Mouse (Mus musculus) CH12.LX (cell line): Measurements from ENCODE around the gene Smyd3. TPM values are rescaled to one million over a fixed set of nuclear protein-coding genes. Genes with fewer than 3 reads are reported as not detected.

Experiments used
- DNase-seq: peaks from one replicate; pipeline ENCODE4 v3.0.0-alpha.2; 2013; ENCODE audit errors: extremely low read depth
- H3K27ac ChIP-seq: 2 replicates; pipeline ENCODE4 v1.5.1; 2012; ENCODE audit warnings: low read depth, mild to moderate bottlenecking, control low read depth, moderate library complexity; ENCODE audit not compliant: insufficient read depth
- H3K27me3 ChIP-seq: replicated peaks from 2 replicates; pipeline ENCODE3; 2012; ENCODE audit warnings: inconsistent platforms
- H3K36me3 ChIP-seq, 2 experiments: replicated peaks in 1 of 2; 2 replicates each; pipeline versions ENCODE3 to v1.6.1; 2012; ENCODE audit warnings: inconsistent platforms in 1 of 2, low read length in 1 of 2, mild to moderate bottlenecking in 1 of 2, mixed read lengths in 1 of 2, moderate library complexity in 1 of 2; ENCODE audit not compliant: control insufficient read depth in 1 of 2, insufficient read depth in 1 of 2
- H3K4me1 ChIP-seq, 2 experiments: 2 replicates each; pipeline ENCODE4 v1.6.1; 2012; ENCODE audit warnings: inconsistent platforms in 1 of 2, moderate library complexity in 1 of 2; ENCODE audit not compliant: insufficient read depth in 2 of 2, control insufficient read depth in 1 of 2
- H3K4me2 ChIP-seq: 2 replicates; pipeline ENCODE4 v1.6.1; 2012; ENCODE audit warnings: low read depth, mild to moderate bottlenecking, control low read depth; ENCODE audit not compliant: poor library complexity, insufficient read depth, severe bottlenecking
- H3K4me3 ChIP-seq, 3 experiments: fragments of 150-350 bp in 1 of 3; sonication (generic) in 1 of 3; replicated peaks in 1 of 3; 2 replicates each; pipeline versions ENCODE3 to v1.5.1; 2011 to 2012; ENCODE audit warnings: low read depth in 2 of 3, low read length in 2 of 3, mild to moderate bottlenecking in 2 of 3, moderate library complexity in 2 of 3, control low read depth in 1 of 3, improper control_type of control experiment in 1 of 3, inconsistent platforms in 1 of 3, mixed read lengths in 1 of 3; ENCODE audit not compliant: poor library complexity in 1 of 3
- H3K79me2 ChIP-seq: replicated peaks from 2 replicates; pipeline ENCODE4 v1.6.1; 2012; ENCODE audit warnings: mild to moderate bottlenecking, moderate library complexity; ENCODE audit not compliant: control insufficient read depth, poor library complexity, insufficient read depth, severe bottlenecking; ENCODE audit errors: extremely low read depth
- H3K9ac ChIP-seq: 2 replicates; pipeline ENCODE4 v1.6.1; 2012; ENCODE audit warnings: low read depth, mild to moderate bottlenecking, control low read depth, moderate library complexity; ENCODE audit not compliant: insufficient read depth
- H3K9me3 ChIP-seq: replicated peaks from 2 replicates; pipeline ENCODE3; 2012; ENCODE audit warnings: low read length, inconsistent platforms, mixed read lengths
- BHLHE40 ChIP-seq: IDR thresholded peaks from 2 replicates; pipeline ENCODE4 v1.6.1; 2011; ENCODE audit warnings: mild to moderate bottlenecking, low read depth, low read length, improper control_type of control experiment
- ETS1 ChIP-seq: conservative IDR thresholded peaks from 2 replicates; pipeline ENCODE4 v1.6.1; 2012; ENCODE audit warnings: low read depth, mild to moderate bottlenecking, inconsistent platforms, low read length, improper control_type of control experiment, moderate library complexity
- HCFC1 ChIP-seq: IDR thresholded peaks from 2 replicates; pipeline ENCODE4 v1.6.1; 2012; ENCODE audit warnings: low read depth, mild to moderate bottlenecking, inconsistent platforms, low read length, improper control_type of control experiment
- JUND ChIP-seq: conservative IDR thresholded peaks from 2 replicates; pipeline ENCODE4 v1.6.1; 2011; ENCODE audit warnings: low read depth, low read length, improper control_type of control experiment
- KAT2A ChIP-seq: IDR thresholded peaks from 2 replicates; pipeline ENCODE4 v1.6.1; 2012; ENCODE audit warnings: low read length, improper control_type of control experiment, inconsistent platforms; ENCODE audit not compliant: insufficient replicate concordance
- MAFK ChIP-seq: IDR thresholded peaks from 2 replicates; pipeline ENCODE4 v1.6.1; 2011; ENCODE audit warnings: low read length, improper control_type of control experiment; ENCODE audit not compliant: insufficient replicate concordance
- MAX ChIP-seq: IDR thresholded peaks from 2 replicates; pipeline ENCODE4 v1.6.1; 2011; ENCODE audit warnings: low read length, improper control_type of control experiment
- MAZ ChIP-seq: IDR thresholded peaks from 2 replicates; pipeline ENCODE4 v1.6.1; 2012; ENCODE audit warnings: low read depth, mild to moderate bottlenecking, inconsistent platforms, low read length, improper control_type of control experiment, moderate library complexity
- MEF2A ChIP-seq: IDR thresholded peaks from 2 replicates; pipeline ENCODE4 v1.6.1; 2014; ENCODE audit warnings: low read depth, mild to moderate bottlenecking, inconsistent platforms, low read length, improper control_type of control experiment, borderline replicate concordance
- MYC ChIP-seq: IDR thresholded peaks from 2 replicates; pipeline ENCODE4 v1.6.1; 2011; ENCODE audit warnings: low read depth, mild to moderate bottlenecking, improper control_type of control experiment, low read length
- NELFE ChIP-seq: IDR thresholded peaks from 2 replicates; pipeline ENCODE4 v1.6.1; 2011; ENCODE audit warnings: low read depth, low read length, improper control_type of control experiment
- PAX5 ChIP-seq: IDR thresholded peaks from 2 replicates; pipeline ENCODE4 v1.6.1; 2012; ENCODE audit warnings: low read length, inconsistent platforms, mixed read lengths
- RCOR1 ChIP-seq: conservative IDR thresholded peaks from 2 replicates; pipeline ENCODE4 v1.6.1; 2012; ENCODE audit warnings: low read depth, mild to moderate bottlenecking, inconsistent platforms, low read length, improper control_type of control experiment
- SIN3A ChIP-seq: IDR thresholded peaks from 2 replicates; pipeline ENCODE4 v1.6.1; 2012; ENCODE audit warnings: low read length, improper control_type of control experiment, inconsistent platforms
- SMC3 ChIP-seq: IDR thresholded peaks from 2 replicates; pipeline ENCODE4 v1.6.1; 2011; ENCODE audit warnings: low read depth, low read length, improper control_type of control experiment
- TCF12 ChIP-seq: IDR thresholded peaks from 2 replicates; pipeline ENCODE4 v1.6.1; 2014; ENCODE audit warnings: low read depth, mild to moderate bottlenecking, inconsistent platforms, low read length, improper control_type of control experiment
- UBTF ChIP-seq: IDR thresholded peaks from 2 replicates; pipeline ENCODE4 v1.6.1; 2012; ENCODE audit warnings: low read depth, mild to moderate bottlenecking, inconsistent platforms, low read length, improper control_type of control experiment, moderate library complexity
- USF1 ChIP-seq: IDR thresholded peaks from 2 replicates; pipeline ENCODE4 v1.6.1; 2014; ENCODE audit warnings: low read depth, mild to moderate bottlenecking, inconsistent platforms, low read length, improper control_type of control experiment
- dilution Hi-C: fragments of 300-500 bp; cut with MboI; formaldehyde crosslinking; loops from 2 replicates; pipeline ENCODE4 v1.14.3; 2020; ENCODE audit warnings: low sequenced_read_pairs; ENCODE audit not compliant: extremely low pct_unique_long_range_greater_than_20kb, extremely low pct_ligation_motif_present
- in situ Hi-C: fragments of 300-500 bp; cut with MboI; formaldehyde crosslinking; loops from 3 replicates; pipeline ENCODE4 v1.14.3; 2019; ENCODE audit warnings: low sequenced_read_pairs, low pct_ligation_motif_present, low pct_unique_long_range_greater_than_20kb, mixed read lengths
- polyA plus RNA-seq: library from polyadenylated mRNA; unstranded; fragments of >175 nt; gene quantifications from 2 replicates; pipeline ENCODE4 v1.2.1, GENCODE M21; 2012; ENCODE audit warnings: low read depth; ENCODE audit not compliant: insufficient read length
- total RNA-seq, 2 experiments: library from RNA; depleted of rRNA; stranded (reverse); fragments of 300-350 nt in 1 of 2; fragments of >200 nt in 1 of 2; gene quantifications; 2 replicates each; pipeline ENCODE4 v1.2.3; 2012 to 2014

Gene Smyd3
- total and polyA plus RNA-seq, 3 experiments: 11.4 to 12.5 (median 11.8) TPM

DNA sequence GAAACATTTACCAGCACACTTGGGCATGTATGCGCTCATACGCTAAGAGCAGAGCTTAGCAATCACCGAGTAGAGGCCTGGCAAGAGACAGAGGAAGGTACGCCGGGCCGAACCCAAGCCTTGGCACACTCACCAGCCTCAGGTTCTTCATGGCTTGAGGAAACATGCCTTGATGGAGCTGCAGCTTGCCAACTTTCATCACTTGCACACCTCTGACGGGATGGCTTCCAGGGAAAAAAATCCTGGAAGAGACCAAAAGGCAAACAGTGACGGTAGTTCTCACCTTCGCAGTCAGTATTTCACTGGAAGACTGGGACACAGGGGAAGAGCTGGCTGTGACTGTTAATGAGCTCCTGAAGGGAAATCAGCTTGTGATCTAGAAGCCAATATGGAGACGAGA is 545.8 kb downstream of the Smyd3 start:
- TF ChIP-seq MAFK (no peak), MEF2A (no peak), MAX (no peak), TCF12 (no peak), HCFC1 (no peak), MAZ (no peak), JUND (no peak), KAT2A (no peak), PAX5 (no peak), RCOR1 (no peak), NELFE (no peak), SMC3 (no peak), BHLHE40 (no peak)
- TF ChIP-seq, all 38 proteins: peak for 0
- no peaks in the 10 kb centered on the region for H3K27me3 ChIP-seq
- DNase-seq: no peak
- no peak overlapping the region for H3K27ac ChIP-seq
- dilution Hi-C loops: no loop called here
- H3K36me3 ChIP-seq: no peaks in the 10 kb centered on the region
- no peaks in the 10 kb centered on the region for H3K9me3 ChIP-seq
- no peaks in the 10 kb centered on the region for H3K79me2 ChIP-seq
- in situ Hi-C loops: no loop called here
- H3K4me2 ChIP-seq: no peak overlapping the region
- no peaks in the 10 kb centered on the region for H3K4me1 ChIP-seq
- no peak overlapping the region for H3K4me3 ChIP-seq
- H3K9ac ChIP-seq: no peak overlapping the region

DNA sequence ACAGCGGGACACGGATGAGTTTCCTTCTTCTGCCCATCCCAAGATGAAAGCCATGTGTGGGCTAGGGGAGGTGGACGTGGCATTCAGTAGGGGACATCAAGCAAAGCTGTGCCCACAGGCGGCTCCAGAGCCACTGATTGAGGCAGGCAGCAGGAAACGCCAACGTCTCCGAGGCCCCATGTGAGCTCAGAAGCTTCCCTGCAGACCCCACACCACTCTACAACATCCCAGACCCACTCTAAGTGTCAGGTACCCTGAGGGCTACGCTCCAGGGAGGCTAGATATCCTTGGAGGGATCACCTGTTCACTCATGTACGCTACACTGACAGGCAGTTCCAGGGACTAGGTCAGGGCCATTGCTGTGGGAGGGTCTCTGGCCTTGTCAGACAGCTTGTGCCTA is 556.2 kb downstream of the Smyd3 start:
- Histone ChIP-seq H3K4me1 (no peaks in the 10 kb centered on the region), H3K36me3 (peaks cover 0 to 4% of the 10 kb centered on the region in 2 experiments), H3K27me3 (no peaks in the 10 kb centered on the region), H3K4me3 (no peak overlapping the region), H3K9ac (no peak overlapping the region), H3K79me2 (no peaks in the 10 kb centered on the region), H3K4me2 (no peak overlapping the region), H3K27ac (no peak overlapping the region), H3K9me3 (no peaks in the 10 kb centered on the region)
- dilution Hi-C loops (no loop called here), in situ Hi-C loops (no loop called here)
- TF ChIP-seq RCOR1 (no peak), ETS1 (no peak), NELFE (no peak), MEF2A (no peak), BHLHE40 (no peak), MAX (no peak), SIN3A (no peak), SMC3 (no peak), PAX5 (no peak), USF1 (no peak), UBTF (no peak), MYC (no peak), MAZ (no peak)
- no peak for DNase-seq
